Mouse (Mus musculus) thymus, adult 2 months (tissue): ENCODE measurements around the gene Mmp14.

Experiments used
- CTCF ChIP-seq: fragments of 200-500 bp; IDR thresholded peaks from 2 replicates; pipeline ENCODE4 v1.5.1; 2012; ENCODE audit warnings: mild to moderate bottlenecking, control low read depth, low read length, moderate library complexity, borderline replicate concordance; ENCODE audit not compliant: control insufficient read depth, poor library complexity, insufficient read depth; ENCODE audit errors: extremely low read depth
- POLR2A ChIP-seq: fragments of 200-500 bp; IDR thresholded peaks from 2 replicates; pipeline ENCODE4 v1.6.1; 2012; ENCODE audit warnings: mild to moderate bottlenecking, low read length, control low read depth, moderate library complexity; ENCODE audit not compliant: control insufficient read depth, poor library complexity, insufficient read depth; ENCODE audit errors: extremely low read depth

- TF ChIP-seq CTCF, result no peak
- no peak for TF ChIP-seq POLR2A
These were observed 34.7 kb upstream of the Mmp14 start for GRCm38 (mm10) chr14:54396685-54397084.
